Mouse (Mus musculus) adrenal gland, adult 2 months (tissue): ENCODE measurements around the gene Apoc2. TPM values are rescaled to one million over a fixed set of nuclear protein-coding genes. Genes with fewer than 3 reads are reported as not detected.

Source experiments
- DNase-seq: peaks from one replicate; pipeline ENCODE4 v3.0.0; 2021
- polyA plus RNA-seq: library from polyadenylated mRNA; depleted of rRNA; stranded (reverse); fragments of >200 nt; gene quantifications from 2 replicates; pipeline ENCODE4 v1.2.3, GENCODE M21; 2012
- total RNA-seq, 2 experiments: library from RNA; stranded (reverse); gene quantifications; 2 replicates each; pipeline ENCODE4 v1.2.3; 2021

The Apoc2 gene
- total and polyA plus RNA-seq, 3 experiments, result 0.28 to 3.1 TPM; not detected in 1

- no peak for DNase-seq
Measured at GRCm38 (mm10) chr7:19678901-19679300, 1.2 kb upstream of the Apoc2 start.

- DNase-seq, result no peak
Measured at GRCm38 (mm10) chr7:19676662-19677061, 1.1 kb downstream of the Apoc2 start.

DNA sequence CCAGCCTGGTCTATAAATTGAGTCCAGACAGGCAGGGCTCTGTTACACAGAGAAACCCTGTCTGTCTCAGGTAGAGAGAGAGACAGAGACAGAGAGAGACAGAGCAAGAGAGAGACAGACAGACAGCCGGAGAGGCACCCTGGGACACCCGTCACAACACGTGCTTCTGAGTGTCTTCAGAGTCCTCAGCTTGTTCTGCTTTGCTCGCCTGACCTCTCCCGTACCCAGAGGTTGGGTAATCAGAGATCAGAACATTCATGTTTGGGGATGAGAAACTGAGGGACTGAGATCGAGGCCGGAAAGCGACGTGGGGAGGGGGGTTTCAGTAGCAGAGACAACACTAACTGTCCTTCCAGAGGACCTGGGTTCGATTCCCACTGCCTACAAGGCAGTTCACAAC lies 1.9 kb downstream of the Apoc2 start:
- no peak for DNase-seq

DNA sequence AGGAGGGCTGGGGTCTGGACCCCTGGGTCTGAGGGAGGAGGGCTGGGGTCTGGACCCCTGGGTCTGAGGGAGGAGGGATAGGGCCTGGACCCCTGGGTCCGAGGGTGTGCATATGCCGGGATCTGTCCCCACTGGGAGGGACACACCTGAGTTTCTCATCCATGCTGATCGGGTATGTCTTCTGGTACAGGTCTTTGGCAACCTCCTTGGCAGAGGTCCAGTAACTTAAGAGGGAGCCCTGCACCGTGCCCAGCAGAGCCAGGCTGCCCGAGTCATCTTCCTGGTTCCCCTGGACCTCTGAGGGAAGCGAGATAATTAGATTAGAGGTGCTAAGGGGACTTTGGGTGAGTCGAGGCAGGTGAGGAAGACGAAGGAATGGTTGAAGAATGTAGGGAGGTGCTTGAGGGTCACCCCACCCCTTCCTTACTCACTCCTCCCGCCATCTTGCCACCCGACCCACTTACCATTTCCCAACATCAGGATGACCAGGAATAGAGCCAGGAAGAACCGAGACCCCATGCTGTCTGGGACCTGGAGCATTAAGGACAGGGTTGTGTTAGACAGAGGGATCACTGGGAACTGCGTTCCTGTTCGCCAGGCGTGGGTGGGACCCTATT lies 4.5 kb downstream of the Apoc2 start:
- no peak for DNase-seq

DNA sequence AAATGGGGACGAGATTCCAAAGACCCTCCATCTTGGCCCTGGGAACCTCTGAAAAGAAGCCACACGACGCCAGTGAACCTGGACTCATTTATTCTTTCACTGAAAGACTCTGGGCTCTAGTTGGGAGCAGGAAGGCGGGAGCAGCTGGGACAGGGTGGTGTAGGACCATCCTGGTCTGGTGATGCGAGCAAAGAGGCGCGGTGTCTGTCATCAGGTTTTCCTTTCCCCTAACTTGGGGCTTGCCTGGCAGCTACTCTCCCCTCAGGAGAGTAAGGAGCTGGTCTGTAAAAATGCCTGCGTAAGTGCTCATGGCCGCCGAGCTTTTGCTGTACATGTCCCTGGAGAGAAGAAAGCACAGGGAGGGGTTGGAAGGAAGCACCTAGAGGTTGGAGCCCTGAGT lies 6.2 kb downstream of the Apoc2 start:
- DNase-seq, result no peak

DNA sequence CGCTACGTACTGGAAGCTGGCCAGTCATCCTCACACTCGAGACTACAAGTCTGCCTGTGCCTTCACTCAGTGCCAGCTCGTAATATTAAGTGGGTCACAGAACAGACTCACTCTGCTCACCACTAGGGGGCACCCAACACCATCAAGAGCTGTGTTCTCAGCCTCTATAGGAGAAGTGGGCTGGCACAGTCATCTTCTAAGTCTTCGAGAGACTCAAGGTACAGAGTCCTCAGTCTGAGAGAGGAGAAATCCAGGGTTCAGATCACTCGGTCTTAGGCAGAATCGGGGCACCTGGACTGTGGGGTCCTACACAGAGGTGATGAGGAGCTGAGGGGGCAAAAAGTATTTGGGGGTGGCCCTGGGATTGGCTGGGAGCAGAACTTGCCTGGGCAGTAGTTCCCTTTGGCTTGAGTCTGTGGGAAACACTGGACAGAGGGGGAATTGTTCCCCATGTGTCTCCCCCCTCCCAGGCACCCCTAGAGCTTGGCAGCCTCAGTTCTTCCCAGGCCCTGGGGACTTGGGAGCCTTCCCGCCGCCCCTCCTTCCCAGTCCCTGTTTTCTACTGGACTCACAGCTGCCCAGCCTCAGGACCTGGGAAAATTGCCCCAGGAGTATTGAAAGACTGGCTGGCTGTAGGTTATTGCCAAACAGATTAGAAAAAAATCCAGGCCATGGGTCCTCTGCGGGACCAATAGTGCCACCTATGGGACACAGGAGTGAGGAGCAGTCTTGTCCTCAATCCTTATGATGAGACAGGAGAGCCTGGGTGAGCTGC lies 8.6 kb downstream of the Apoc2 start:
- DNase-seq, result peak; percentile 93

DNA sequence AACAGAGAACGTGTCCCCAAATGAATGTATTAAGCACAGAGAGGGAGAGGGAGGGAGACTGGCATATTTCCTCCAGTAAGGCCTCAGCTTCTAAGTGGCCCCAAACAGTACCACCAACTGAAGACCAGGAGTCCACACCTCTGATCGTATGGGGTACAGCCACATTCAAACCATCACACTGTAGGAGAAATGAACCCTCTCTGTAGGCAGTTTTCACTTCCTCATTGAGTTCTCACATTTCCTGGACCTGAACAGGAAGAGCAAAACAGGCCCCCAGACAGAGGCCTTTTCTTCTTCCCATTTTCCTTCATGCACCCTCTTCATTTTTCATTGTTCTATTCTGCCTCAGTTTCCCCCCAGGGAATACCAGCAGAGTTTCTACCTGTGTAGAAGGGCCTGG lies 10.3 kb downstream of the Apoc2 start:
- no peak for DNase-seq

GRCm38 (mm10) chr7:19666750-19667149 lies 11.0 kb downstream of the Apoc2 start:
- DNase-seq, result no peak

DNA sequence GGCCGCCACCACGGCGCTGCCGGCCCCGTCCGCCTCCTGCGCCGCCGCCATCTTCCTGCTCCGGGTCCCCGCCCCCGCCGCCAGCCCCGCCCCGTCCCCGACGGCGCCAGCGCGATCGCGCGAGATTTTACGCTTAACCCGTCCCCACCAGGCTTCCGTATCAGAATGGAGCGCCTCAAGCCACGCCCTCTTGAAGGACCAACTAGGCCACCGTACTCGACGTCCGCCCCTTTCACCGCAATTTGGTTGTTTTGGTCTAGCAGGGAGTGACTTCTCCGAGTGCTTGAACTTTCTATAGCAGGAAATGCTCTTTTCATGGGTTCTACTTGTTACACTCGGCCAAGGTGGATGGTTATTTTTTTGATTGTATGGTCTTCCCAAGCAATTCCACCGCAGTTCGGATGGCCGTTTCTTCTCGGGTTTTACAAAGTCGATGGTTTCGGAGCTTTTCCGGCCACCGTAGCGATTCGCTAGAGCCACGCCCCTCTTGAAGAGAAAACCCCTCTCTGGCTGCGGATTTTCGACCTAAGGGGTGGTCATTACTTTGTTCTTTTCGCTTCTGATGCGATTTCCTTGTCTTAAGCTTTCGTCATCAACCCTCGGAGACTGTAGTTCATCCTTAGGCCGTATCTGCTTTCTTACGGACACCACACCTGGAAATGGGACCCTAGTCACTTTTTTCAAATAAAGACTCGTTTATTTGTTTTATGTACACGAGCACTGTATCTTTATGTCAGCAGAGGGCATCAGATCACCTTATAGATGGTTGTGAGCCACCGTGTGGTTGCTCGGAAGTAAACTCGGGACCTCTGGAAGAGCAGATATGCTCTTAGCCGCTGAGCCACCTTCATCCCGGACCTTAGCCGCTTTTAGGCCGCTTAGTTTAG lies 12.5 kb downstream of the Apoc2 start, which contains the start of gene Clptm1:
Gene Clptm1 (minus strand): TSS at position 79 of the 887 bp plus-strand sequence.
- DNase-seq, result peak; percentile 98

DNA sequence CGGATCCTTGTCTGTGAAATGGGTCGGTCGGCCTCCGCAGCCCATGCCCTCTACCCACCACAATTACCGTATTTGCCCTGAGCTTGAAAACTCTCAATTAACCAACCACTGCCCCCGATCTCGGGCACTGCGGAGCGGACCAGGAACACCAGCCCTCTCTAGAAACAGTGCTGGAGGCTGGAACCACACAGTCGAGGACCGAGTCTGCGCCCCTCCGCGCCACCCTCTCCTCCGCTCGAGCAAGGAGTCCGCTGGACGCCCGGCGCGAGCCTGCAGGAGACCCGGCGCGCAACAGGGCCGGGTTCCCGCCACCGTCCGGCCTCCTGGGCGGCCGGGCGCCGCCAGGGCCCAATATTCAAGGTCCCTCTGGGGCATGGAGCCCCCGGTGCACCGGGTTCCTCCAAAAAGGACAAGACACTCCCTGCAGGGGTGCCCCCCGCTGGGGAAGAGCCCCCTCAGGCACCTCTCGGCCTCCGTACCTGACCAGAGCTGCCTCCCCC lies 13.2 kb downstream of the Apoc2 start:
- no peak for DNase-seq

DNA sequence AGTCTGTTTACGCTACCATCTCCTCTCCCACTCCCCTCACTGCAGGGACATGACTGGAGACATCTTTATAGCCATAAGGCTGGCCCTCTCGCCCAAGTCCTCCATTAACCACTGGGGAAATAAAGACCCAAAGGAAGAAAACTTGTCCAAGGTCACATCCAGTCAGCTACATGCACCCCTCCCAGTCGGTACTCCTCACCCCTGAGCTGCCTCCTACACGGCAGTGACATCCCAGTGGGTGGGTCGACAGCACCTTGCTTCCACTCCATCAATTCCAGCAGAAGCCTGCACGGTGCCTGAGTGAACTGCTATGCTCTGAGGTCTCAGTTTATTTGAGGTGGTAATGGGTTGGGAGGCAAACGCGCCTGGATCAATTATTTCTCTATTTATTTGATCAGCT lies 13.8 kb downstream of the Apoc2 start:
- no peak for DNase-seq

- no peak for DNase-seq
Measured at GRCm38 (mm10) chr7:19652614-19653013, 25.1 kb downstream of the Apoc2 start.

GRCm38 (mm10) chr7:19651063-19651786 lies 26.5 kb downstream of the Apoc2 start:
- no peak for DNase-seq

DNA sequence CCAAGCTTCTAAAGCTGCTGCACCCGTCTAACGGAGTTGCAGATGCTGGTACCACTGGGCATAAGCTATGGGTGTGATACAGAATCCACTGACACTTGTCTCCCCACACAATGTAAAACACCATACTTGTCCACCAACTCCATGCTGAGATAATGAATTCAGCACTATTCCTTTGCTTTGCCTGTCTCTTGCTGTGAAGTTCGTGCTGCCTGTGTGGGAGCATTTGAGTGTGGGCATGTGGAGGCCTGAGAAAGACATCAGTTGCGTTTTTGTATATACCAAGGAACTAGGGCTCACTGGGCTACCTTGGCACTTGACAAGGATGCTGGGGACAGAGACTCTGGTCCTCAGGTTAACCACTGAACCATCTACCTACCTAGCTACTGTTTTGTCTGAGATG lies 36.5 kb downstream of the Apoc2 start:
- no peak for DNase-seq

GRCm38 (mm10) chr7:19635074-19635827 lies 42.5 kb downstream of the Apoc2 start:
- peak; percentile 49 for DNase-seq

- peak; percentile 93 for DNase-seq
Measured at GRCm38 (mm10) chr7:19634591-19634990, 43.1 kb downstream of the Apoc2 start.

DNA sequence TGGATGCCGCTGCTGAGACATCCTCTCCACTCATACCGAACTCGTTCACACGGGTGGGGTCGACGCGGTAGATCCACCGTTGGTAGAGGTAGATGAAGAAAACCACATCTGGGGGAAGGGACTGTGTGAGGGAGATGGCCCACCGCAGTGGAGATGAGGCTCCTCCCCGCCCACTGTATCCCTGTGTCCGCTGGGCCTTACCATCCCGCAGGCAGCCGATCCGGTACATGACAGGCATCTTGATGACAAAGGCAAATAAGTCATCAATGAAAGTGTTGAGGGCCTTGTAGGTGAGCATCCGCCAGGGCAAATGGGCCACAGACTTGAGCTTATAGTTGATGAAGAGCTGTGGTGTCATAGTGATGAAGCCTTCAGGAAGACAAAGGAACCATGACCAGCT lies 43.9 kb downstream of the Apoc2 start:
- no peak for DNase-seq

DNA sequence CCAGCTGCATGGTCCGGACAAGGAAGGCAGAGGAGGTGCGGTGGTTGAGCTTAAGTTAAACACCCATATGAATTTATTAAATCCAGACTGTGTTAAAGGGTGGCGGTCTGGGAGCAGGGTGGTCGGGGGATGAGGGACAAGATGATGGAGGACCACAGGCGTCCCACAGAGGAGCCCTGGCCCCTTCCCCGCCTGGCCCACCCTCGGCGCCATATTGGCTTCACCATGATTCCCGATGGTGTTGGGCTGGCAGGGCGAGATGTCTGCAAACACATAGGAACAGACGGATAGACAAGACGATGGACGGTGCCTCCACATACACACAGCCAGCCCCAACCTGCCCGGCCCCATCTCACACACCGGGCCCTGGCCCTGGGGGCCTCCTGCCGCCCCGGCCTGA lies 44.5 kb downstream of the Apoc2 start:
- no peak for DNase-seq

DNA sequence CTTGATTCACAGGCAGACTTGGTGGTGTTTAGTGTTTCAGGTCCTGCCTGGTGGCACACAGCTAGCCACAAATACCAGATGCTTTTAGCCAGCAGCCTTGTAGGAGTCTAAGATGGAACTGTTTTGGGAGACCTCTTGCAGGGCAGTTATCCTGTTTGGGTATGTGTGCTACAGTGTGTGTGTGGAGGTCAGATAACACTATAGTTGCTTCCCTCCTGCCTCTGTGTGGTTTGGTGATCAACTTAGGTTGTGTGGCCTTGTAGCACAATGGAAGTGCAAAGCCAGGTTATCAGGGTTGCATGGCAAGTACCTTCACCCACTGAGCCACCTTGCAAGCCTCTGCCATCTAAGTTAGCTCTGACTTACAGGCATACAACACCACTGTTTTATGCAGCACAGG lies 45.0 kb downstream of the Apoc2 start:
- DNase-seq, result no peak

DNA sequence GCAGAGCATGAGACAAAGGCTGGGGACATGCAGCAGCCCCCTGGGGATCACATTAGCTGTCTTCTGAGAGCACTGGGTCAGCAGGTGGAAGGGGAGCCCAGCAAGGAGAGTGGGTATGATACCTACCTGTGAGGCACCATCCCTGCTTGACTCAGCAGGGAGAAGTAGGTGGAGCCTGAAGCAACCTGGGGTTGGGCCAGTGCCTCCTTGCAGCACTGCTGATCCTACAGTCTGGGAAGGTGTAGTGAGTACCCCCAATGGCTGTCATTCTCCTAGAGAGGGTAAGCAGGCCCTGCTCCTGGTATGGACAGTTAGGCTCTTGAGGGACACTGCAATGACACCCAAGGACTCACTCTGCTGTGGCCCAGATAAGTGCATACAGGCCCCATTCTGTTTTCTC lies 45.5 kb downstream of the Apoc2 start:
- DNase-seq, result no peak

- DNase-seq, result peak; percentile 94
Measured at GRCm38 (mm10) chr7:19629361-19629734, 48.4 kb downstream of the Apoc2 start, which contains the start of gene Relb. Relb (minus strand) TSS chr7:19629438.
